Mouse (Mus musculus): ENCODE data around the gene Tox2. TPM values are rescaled to one million over a fixed set of nuclear protein-coding genes. Genes with fewer than 3 reads are reported as not detected.

Tox2 gene
- not detected for polyA plus RNA-seq (2012; fragmentation: generic; extraction: Trizol)

GRCm38 (mm10) chr2:163202884-163203634 is at the start of gene Tox2:
Gene Tox2 (plus strand): TSS chr2:163203125.

Other genes with a start within 250 kb of the Tox2 start
- under 1 TPM in 1 of 2 experiments, not detected in 1; 0.02 TPM for gene Sgk2, start 215.8 kb upstream of the Tox2 start, polyA plus RNA-seq (2012; fragmentation: generic; extraction: Trizol)
- gene Ift52, start 185.8 kb upstream of the Tox2 start, polyA plus RNA-seq (2012; fragmentation: generic; extraction: Trizol), result 10 to 100 TPM in 1 of 2 experiments, 1 to 10 TPM in 1; 5.9 to 29.4 TPM
- gene Mybl2, start 148.4 kb upstream of the Tox2 start, polyA plus RNA-seq (2012; fragmentation: generic; extraction: Trizol), result 10 to 100 TPM in 1 of 2 experiments, 1 to 10 TPM in 1; 4.1 to 25.9 TPM
- not detected for gene Gtsf1l, start 115.3 kb upstream of the Tox2 start, polyA plus RNA-seq (2012; fragmentation: generic; extraction: Trizol)
- under 1 TPM in 1 of 2 experiments, not detected in 1; under 0.01 TPM for gene Jph2, start 194.9 kb downstream of the Tox2 start, polyA plus RNA-seq (2012; fragmentation: generic; extraction: Trizol)
- 10 to 100 TPM; 17.3 to 31.8 TPM for gene Oser1, start 221.6 kb downstream of the Tox2 start, polyA plus RNA-seq (2012; fragmentation: generic; extraction: Trizol)
- under 1 TPM; 0.27 to 0.34 TPM for gene Gdap1l1, start 235.4 kb downstream of the Tox2 start, polyA plus RNA-seq (2012; fragmentation: generic; extraction: Trizol)